Mouse (Mus musculus): ENCODE data around the gene Cnbp. TPM values are rescaled to one million over a fixed set of nuclear protein-coding genes. Genes with fewer than 3 reads are reported as not detected.

The Cnbp gene
- 169 and 174 TPM in 2 replicates for polyA plus RNA-seq (2012; ENCODE audit: insufficient read depth, insufficient read length, missing spikeins)

- H3K4me1 ChIP-seq (ENCODE audit: control insufficient read depth, insufficient read depth, low read length) = peaks cover 8% of the 10 kb centered on the region
- H3K27ac ChIP-seq (ENCODE audit: insufficient read depth, low read depth, low read length) = peak within 1 kb of the TSS; percentile 90
- TF ChIP-seq CTCF (IDR thresholded peaks at IDR 0.05; ENCODE audit: low read depth, low read length) (0 out of 2 replicates have a peak, but pooled peaks have one; percentile 25), POLR2A (IDR thresholded peaks at IDR 0.05; ENCODE audit: borderline replicate concordance, low read depth, low read length) (peak; percentile 46; the same call in 1 of the 2 replicates)
- peak within 1 kb of the TSS; percentile 93 for H3K4me3 ChIP-seq (ENCODE audit: insufficient read depth, low read length)
Measured at GRCm38 (mm10) chr6:87850900-87851614, at the start of gene Cnbp. Gene Cnbp (minus strand): TSS chr6:87851106.

GRCm38 (mm10) chr6:87898028-87898427, 47.1 kb upstream of the Cnbp start:
- H3K4me1 ChIP-seq (ENCODE audit: control insufficient read depth, insufficient read depth, low read length) = no peaks in the 10 kb centered on the region
- H3K4me3 ChIP-seq (ENCODE audit: insufficient read depth, low read length) = no peak overlapping the region
- no peak for TF ChIP-seq POLR2A (IDR thresholded peaks at IDR 0.05; ENCODE audit: borderline replicate concordance, low read depth, low read length)
- no peak for TF ChIP-seq CTCF (IDR thresholded peaks at IDR 0.05; ENCODE audit: low read depth, low read length)
- H3K27ac ChIP-seq (ENCODE audit: insufficient read depth, low read depth, low read length) = no peak overlapping the region

- Histone ChIP-seq H3K4me1 (ENCODE audit: control insufficient read depth, insufficient read depth, low read length) (peaks cover under 1% of the 10 kb centered on the region), H3K4me3 (ENCODE audit: insufficient read depth, low read length) (no peak overlapping the region), H3K27ac (ENCODE audit: insufficient read depth, low read depth, low read length) (no peak overlapping the region)
- no peak for TF ChIP-seq CTCF (IDR thresholded peaks at IDR 0.05; ENCODE audit: low read depth, low read length)
- TF ChIP-seq POLR2A (IDR thresholded peaks at IDR 0.05; ENCODE audit: borderline replicate concordance, low read depth, low read length) = no peak
Measured at GRCm38 (mm10) chr6:87893931-87894330, 43.0 kb upstream of the Cnbp start.

GRCm38 (mm10) chr6:87887594-87888233, 36.8 kb upstream of the Cnbp start, which contains the start of gene Copg1:
Gene Copg1 (plus strand): TSS chr6:87887814.
- no peak for TF ChIP-seq POLR2A (IDR thresholded peaks at IDR 0.05; ENCODE audit: borderline replicate concordance, low read depth, low read length)
- peak; percentile 55 for TF ChIP-seq CTCF (IDR thresholded peaks at IDR 0.05; ENCODE audit: low read depth, low read length)
- peak within 1 kb of the TSS; percentile 86 for H3K4me3 ChIP-seq (ENCODE audit: insufficient read depth, low read length)
- H3K4me1 ChIP-seq (ENCODE audit: control insufficient read depth, insufficient read depth, low read length) = peaks cover 8% of the 10 kb centered on the region
- H3K27ac ChIP-seq (ENCODE audit: insufficient read depth, low read depth, low read length) = no peak within 1 kb of the TSS

- no peak overlapping the region for H3K4me3 ChIP-seq (ENCODE audit: insufficient read depth, low read length)
- H3K27ac ChIP-seq (ENCODE audit: insufficient read depth, low read depth, low read length) = no peak overlapping the region
- H3K4me1 ChIP-seq (ENCODE audit: control insufficient read depth, insufficient read depth, low read length) = peaks cover 11% of the 10 kb centered on the region
- TF ChIP-seq CTCF (IDR thresholded peaks at IDR 0.05; ENCODE audit: low read depth, low read length) (no peak), POLR2A (IDR thresholded peaks at IDR 0.05; ENCODE audit: borderline replicate concordance, low read depth, low read length) (no peak)
Measured at GRCm38 (mm10) chr6:87886721-87887120, 35.8 kb upstream of the Cnbp start.

GRCm38 (mm10) chr6:87882816-87883215, 31.9 kb upstream of the Cnbp start:
- H3K27ac ChIP-seq (ENCODE audit: insufficient read depth, low read depth, low read length) = no peak overlapping the region
- H3K4me1 ChIP-seq (ENCODE audit: control insufficient read depth, insufficient read depth, low read length) = peaks cover 7% of the 10 kb centered on the region
- H3K4me3 ChIP-seq (ENCODE audit: insufficient read depth, low read length) = no peak overlapping the region
- TF ChIP-seq CTCF (IDR thresholded peaks at IDR 0.05; ENCODE audit: low read depth, low read length) (no peak), POLR2A (IDR thresholded peaks at IDR 0.05; ENCODE audit: borderline replicate concordance, low read depth, low read length) (no peak)

DNA sequence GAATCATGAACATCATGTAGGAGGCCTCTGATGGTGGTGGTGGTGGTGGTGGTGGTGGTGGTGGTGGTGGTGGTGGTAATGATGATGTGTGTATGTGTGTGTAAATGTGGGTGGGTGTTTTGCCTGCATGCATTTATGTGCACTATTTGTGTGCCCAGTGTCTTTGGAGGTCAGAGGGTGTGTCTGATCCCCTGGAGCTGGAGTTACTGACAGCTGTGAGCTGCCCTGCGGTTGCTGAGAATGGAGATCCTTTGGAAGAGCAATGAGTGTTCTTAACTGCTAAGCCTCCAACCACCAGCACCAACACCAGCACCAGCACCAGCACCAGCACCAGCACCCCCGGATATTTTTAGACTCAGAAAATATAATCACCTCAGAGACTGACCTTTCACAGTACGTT, 31.3 kb upstream of the Cnbp start:
- TF ChIP-seq CTCF (IDR thresholded peaks at IDR 0.05; ENCODE audit: low read depth, low read length) (no peak), POLR2A (IDR thresholded peaks at IDR 0.05; ENCODE audit: borderline replicate concordance, low read depth, low read length) (no peak)
- Histone ChIP-seq H3K27ac (ENCODE audit: insufficient read depth, low read depth, low read length) (no peak overlapping the region), H3K4me3 (ENCODE audit: insufficient read depth, low read length) (no peak overlapping the region), H3K4me1 (ENCODE audit: control insufficient read depth, insufficient read depth, low read length) (peaks cover 6% of the 10 kb centered on the region)

DNA sequence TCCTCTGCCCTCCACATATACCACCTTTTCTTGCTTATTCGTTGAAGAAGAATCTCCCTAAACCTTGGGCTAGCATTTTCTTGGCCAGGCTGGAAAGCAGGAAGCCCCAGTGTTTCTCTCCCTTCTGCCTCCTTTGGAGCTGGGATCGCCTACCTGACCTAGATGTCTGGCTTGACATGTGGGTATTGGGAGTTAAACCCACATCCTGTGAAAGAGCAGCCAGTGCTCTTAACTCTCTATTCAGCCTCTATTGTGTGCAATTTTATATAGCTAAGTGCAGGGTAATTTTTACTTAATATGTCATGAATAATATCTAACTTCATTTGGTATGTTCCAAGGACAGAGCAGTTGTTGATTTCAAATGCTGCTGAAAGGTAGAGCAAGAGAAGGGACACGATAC, 28.7 kb upstream of the Cnbp start:
- H3K4me1 ChIP-seq (ENCODE audit: control insufficient read depth, insufficient read depth, low read length) = peaks cover 4% of the 10 kb centered on the region; the same call in 1 of the 2 replicates
- no peak for TF ChIP-seq POLR2A (IDR thresholded peaks at IDR 0.05; ENCODE audit: borderline replicate concordance, low read depth, low read length)
- TF ChIP-seq CTCF (IDR thresholded peaks at IDR 0.05; ENCODE audit: low read depth, low read length) = no peak
- H3K27ac ChIP-seq (ENCODE audit: insufficient read depth, low read depth, low read length) = no peak overlapping the region

GRCm38 (mm10) chr6:87879010-87879409, 28.1 kb upstream of the Cnbp start:
- TF ChIP-seq POLR2A (IDR thresholded peaks at IDR 0.05; ENCODE audit: borderline replicate concordance, low read depth, low read length) (no peak), CTCF (IDR thresholded peaks at IDR 0.05; ENCODE audit: low read depth, low read length) (no peak)
- no peak overlapping the region for H3K27ac ChIP-seq (ENCODE audit: insufficient read depth, low read depth, low read length)
- H3K4me1 ChIP-seq (ENCODE audit: control insufficient read depth, insufficient read depth, low read length) = peaks cover 4% of the 10 kb centered on the region; the same call in 1 of the 2 replicates
- no peak overlapping the region for H3K4me3 ChIP-seq (ENCODE audit: insufficient read depth, low read length)

More for the DNA sequence above, 28.7 kb upstream of the Cnbp start:
- H3K4me3 ChIP-seq (ENCODE audit: insufficient read depth, low read length) = no peak overlapping the region

All from bone marrow macrophage, adult 2 months (primary cell).